Mouse (Mus musculus): ENCODE data around the gene Nid2.

GRCm38 (mm10) chr14:19777945-19778344 lies 26.9 kb downstream of the Nid2 start:
- TF ChIP-seq CTCF (IDR thresholded peaks at IDR 0.05; ENCODE audit: extremely low read depth, insufficient read length, insufficient replicate concordance, low read depth, low read length) (no peak), POLR2A (IDR thresholded peaks at IDR 0.05; ENCODE audit: low read depth, low read length) (no peak)

All from small intestine, adult 2 months (tissue).